Mouse (Mus musculus) bone marrow macrophage, adult 2 months (primary cell): ENCODE measurements around the gene Cdc42ep5.

Experiments
- CTCF ChIP-seq: IDR thresholded peaks from 2 replicates; pipeline ENCODE4 v1.5.1; 2012; ENCODE audit warnings: low read depth, mild to moderate bottlenecking, low read length, moderate library complexity
- POLR2A ChIP-seq: IDR thresholded peaks from 2 replicates; pipeline ENCODE4 v1.6.1; 2012; ENCODE audit warnings: mild to moderate bottlenecking, low read depth, low read length, borderline replicate concordance

- TF ChIP-seq CTCF (no peak), POLR2A (no peak)
Observed at GRCm38 (mm10) chr7:4132581-4132980, 32.1 kb downstream of the Cdc42ep5 start.
